Comparison of ENCODE assay signal across 9 mouse cellular contexts in genomic region chr13:97310186-97310854, GRCm38 (mm10).
DNase-seq lines count a peak whose midpoint lies in the region; ATAC-seq and TF ChIP-seq lines count a peak whose summit lies in the region.
"Had no signal": no experiment of that assay in that cellular context is flagged by ENCODE, and none has a peak within 500 bp of the region (broad histone marks: within the 10 kb centered on the region; RNA-seq: fewer than 3 reads in every experiment).

No protein-coding gene starts in this region.

- H3K4me2 ChIP-seq in kidney, postnatal 0 days (ENCODE audit: low read length) = no peak overlapping the region
- H3K4me2 ChIP-seq: hindbrain, embryonic 15.5 days had no signal

- no peak overlapping the region for H3K9ac ChIP-seq in kidney, postnatal 0 days (ENCODE audit: low read depth, low read length)
- H3K9ac ChIP-seq: hindbrain, embryonic 15.5 days had no signal

- no peaks in the 10 kb centered on the region for H3K36me3 ChIP-seq in kidney, postnatal 0 days (ENCODE audit: insufficient read depth, low read length)
- H3K36me3 ChIP-seq: hindbrain, embryonic 15.5 days had no signal

- no peak overlapping the region for H3K4me3 ChIP-seq in kidney, postnatal 0 days (replicated peaks; ENCODE audit: low read depth, low read length)
- H3K4me3 ChIP-seq: hindbrain, embryonic 15.5 days had no signal

- H3K4me1 ChIP-seq in kidney, postnatal 0 days (replicated peaks; ENCODE audit: insufficient read depth, low read length) = peaks cover 11% of the 10 kb centered on the region

- 23% methylated on average over 8 of the region's 8 CpGs for WGBS in kidney, postnatal 0 days

- no peaks in the 10 kb centered on the region for H3K9me3 ChIP-seq in kidney, postnatal 0 days (replicated peaks; ENCODE audit: low read length)
- H3K9me3 ChIP-seq: hindbrain, embryonic 15.5 days had no signal

- H3K27ac ChIP-seq in kidney, postnatal 0 days = peak overlapping the region; percentile 77
- H3K27ac ChIP-seq: hindbrain, embryonic 15.5 days had no signal

- ATAC-seq in kidney, postnatal 0 days (replicated peaks; ENCODE audit: low FRiP score, low read depth) = peak; percentile 79

- no peaks in the 10 kb centered on the region for H3K27me3 ChIP-seq in kidney, postnatal 0 days (ENCODE audit: insufficient read depth, low read length)
- H3K27me3 ChIP-seq: hindbrain, embryonic 15.5 days had no signal

- DNase-seq in urinary bladder, adult 18-20 months (ENCODE audit: low spot score in 2 of 2) = peak; percentile 23 to 24
- no peak for DNase-seq in urinary bladder, postnatal 10 days (ENCODE audit: low spot score)
- peak; percentile 41 to 47 for DNase-seq in heart, adult 9 months (ENCODE audit: low spot score in 2 of 2)
- DNase-seq in kidney, postnatal 0 days (ENCODE audit: low spot score) = peak; percentile 39
- DNase-seq in T-cell, adult 2 months (ENCODE audit: low spot score) = no peak
- no peak for DNase-seq in right cerebral cortex, postnatal 25 days
- DNase-seq in adrenal gland, adult 18-20 months (ENCODE audit: low spot score in 2 of 2) = no peak
- DNase-seq: cerebellum, adult 18-20 months had no signal

- no peak for TF ChIP-seq CTCF in kidney, postnatal 0 days (IDR thresholded peaks at IDR 0.05; ENCODE audit: low read depth)

Comparison
In these comparisons a context has a peak if more than half of its experiments do, and no peak if none do; other contexts are left out.
1. DNase-seq: peak in urinary bladder, adult 18-20 months (2 of 2), heart, adult 9 months (2 of 2) and kidney, postnatal 0 days (single experiment); none in urinary bladder, postnatal 10 days (single experiment), T-cell, adult 2 months (single experiment), right cerebral cortex, postnatal 25 days (single experiment) and adrenal gland, adult 18-20 months (0 of 2).